Mouse (Mus musculus) kidney, postnatal 0 days (tissue): ENCODE data around the gene Ccdc69. TPM values are rescaled to one million over a fixed set of nuclear protein-coding genes. Genes with fewer than 3 reads are reported as not detected.

ENCODE experiments used
- ATAC-seq: fragments of 200-750 bp; cut with Nextera tagmentation; replicated peaks from 2 replicates; pipeline ENCODE4 v1.8.0; 2017; ENCODE audit warnings: low read depth, moderate number of reproducible peaks, moderate TSS enrichment, moderate library complexity; ENCODE audit not compliant: low FRiP score
- DNase-seq: peaks from one replicate; pipeline ENCODE4 v3.0.0-alpha.2; 2016; ENCODE audit warnings: low spot score
- H3K27ac ChIP-seq: fragments of 300-500 bp; sonication (generic); 2 replicates; pipeline ENCODE4 v1.5.1; 2014; ENCODE audit warnings: mild to moderate bottlenecking
- H3K27me3 ChIP-seq: fragments of 300-500 bp; sonication (generic); 2 replicates; pipeline ENCODE4 v1.6.1; 2014; ENCODE audit warnings: low read length, mixed read lengths; ENCODE audit not compliant: insufficient read depth
- H3K36me3 ChIP-seq: fragments of 300-500 bp; sonication (generic); 2 replicates; pipeline ENCODE4 v1.6.1; 2014; ENCODE audit warnings: low read length, mixed read lengths; ENCODE audit not compliant: insufficient read depth
- H3K4me1 ChIP-seq: fragments of 300-500 bp; sonication (generic); replicated peaks from 2 replicates; pipeline ENCODE4 v1.6.1; 2014; ENCODE audit warnings: antibody characterized with exemption, low read length, mixed read lengths; ENCODE audit not compliant: insufficient read depth
- H3K4me2 ChIP-seq: fragments of 300-500 bp; sonication (generic); 2 replicates; pipeline ENCODE4 v1.6.1; 2014; ENCODE audit warnings: mild to moderate bottlenecking, low read length, moderate library complexity, mixed read lengths
- H3K4me3 ChIP-seq: fragments of 300-500 bp; sonication (generic); replicated peaks from 2 replicates; pipeline ENCODE4 v1.5.1; 2014; ENCODE audit warnings: low read depth, low read length
- H3K9ac ChIP-seq: fragments of 300-500 bp; sonication (generic); 2 replicates; pipeline ENCODE4 v1.6.1; 2014; ENCODE audit warnings: low read depth, low read length
- H3K9me3 ChIP-seq: fragments of 300-500 bp; sonication (generic); replicated peaks from 2 replicates; pipeline ENCODE4 v1.6.1; 2016; ENCODE audit warnings: low read length, inconsistent platforms, mixed read lengths
- CTCF ChIP-seq: IDR thresholded peaks from 2 replicates; pipeline ENCODE4 v1.5.1; 2016; ENCODE audit warnings: antibody characterized with exemption, low read depth, mild to moderate bottlenecking, moderate library complexity
- WGBS: fragments of 180-500 bp; shearing (Covaris S2); extraction: QIAGEN DNeasy Blood & Tissue Kit; methylation state at CpG from one replicate; pipeline ENCODE4 v1.1.7; 2014; 5-methylcytosine and 5-hydroxymethylcytosine counted together
- polyA plus RNA-seq: library from polyadenylated mRNA; unstranded; fragments of >200 nt; fragmentation: Nextera tagmentation; extraction: Ambion mirVana; gene quantifications from 2 replicates; pipeline ENCODE4 v1.2.1, GENCODE M21; 2015

Gene Ccdc69
- polyA plus RNA-seq, 1 experiment from 2014 or later: 2.5 TPM

DNA sequence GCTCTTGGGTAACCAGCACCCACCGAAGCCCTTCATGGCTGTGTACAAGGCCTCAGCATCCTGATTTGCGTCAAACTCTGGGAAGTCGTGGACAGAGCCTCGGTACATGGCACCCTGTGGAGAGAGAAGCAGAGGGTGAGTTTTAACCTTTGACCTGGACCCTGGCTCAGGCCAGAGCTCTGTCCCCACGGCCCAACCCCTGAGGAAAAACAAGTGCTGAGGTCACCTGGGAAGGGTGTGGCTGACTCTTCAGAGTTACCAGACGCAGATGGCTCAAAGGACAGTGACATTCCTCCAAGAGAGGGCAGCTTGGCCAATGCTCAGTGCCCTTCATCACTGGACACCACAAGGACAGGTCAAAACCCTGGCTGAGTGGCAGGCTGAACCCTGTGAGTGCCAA is 64.1 kb downstream of the Ccdc69 start:
- ATAC-seq (no peak), DNase-seq (no peak)
- H3K36me3 ChIP-seq: peaks cover 29% of the 10 kb centered on the region

DNA sequence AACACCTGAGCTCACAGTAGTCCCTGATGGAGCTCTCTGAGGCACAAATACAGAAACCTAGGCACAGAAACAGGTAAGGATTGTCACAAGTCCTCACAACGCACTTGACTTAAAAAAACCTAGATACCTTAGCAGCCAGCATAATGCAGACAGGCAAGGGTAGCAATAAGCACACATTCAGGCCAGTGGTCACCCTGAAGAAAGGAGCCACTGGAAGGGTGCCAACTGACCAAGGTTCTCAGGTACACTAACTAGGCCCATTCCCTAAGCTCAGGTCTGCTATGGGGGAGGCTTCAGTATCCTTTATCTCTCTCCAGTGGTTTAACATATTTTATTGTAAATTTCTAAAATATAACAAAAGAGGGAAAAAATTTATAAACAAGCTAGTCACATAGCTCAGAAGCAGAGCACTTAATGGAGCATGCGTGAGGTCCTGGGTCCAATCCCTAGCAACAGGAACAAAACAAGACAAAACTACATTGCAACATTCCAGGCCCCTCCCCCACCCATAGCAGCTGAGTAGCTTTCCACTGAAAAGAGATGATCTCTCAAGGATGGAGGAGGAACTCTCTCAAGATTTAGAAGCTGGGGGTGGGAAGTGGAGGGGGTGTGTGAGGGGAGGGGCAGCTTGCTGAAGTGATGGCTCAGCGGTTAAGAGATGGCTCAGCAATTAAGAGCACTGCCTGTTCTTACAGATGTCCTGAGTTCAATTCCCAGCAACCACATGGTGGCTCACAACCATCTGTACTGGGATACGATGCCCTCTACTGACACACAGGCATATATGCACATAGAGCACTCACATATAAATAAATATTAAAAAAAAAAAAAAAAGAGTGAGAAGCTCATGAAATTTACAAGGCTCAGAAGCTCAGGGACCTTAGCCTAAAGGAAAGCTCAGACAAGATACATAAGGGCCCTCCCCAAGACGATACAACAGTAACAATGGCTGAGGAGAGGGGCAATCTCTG is 65.1 kb downstream of the Ccdc69 start:
- ATAC-seq: peak; percentile 71
- peaks cover 38% of the 10 kb centered on the region for H3K36me3 ChIP-seq

More for the DNA sequence above, 64.1 kb downstream of the Ccdc69 start:
- Histone ChIP-seq H3K27me3 (no peaks in the 10 kb centered on the region), H3K4me2 (no peak overlapping the region), H3K27ac (no peak overlapping the region), H3K9ac (no peak overlapping the region), H3K4me1 (no peaks in the 10 kb centered on the region), H3K9me3 (no peaks in the 10 kb centered on the region), H3K4me3 (no peak overlapping the region)
- TF ChIP-seq CTCF: no peak
- WGBS: 76% methylated on average over 6 of the region's 6 CpGs

GRCm38 (mm10) chr11:55011440-55011839 is 66.5 kb downstream of the Ccdc69 start:
- no peak for TF ChIP-seq CTCF
- DNase-seq (no peak), ATAC-seq (no peak)
- Histone ChIP-seq H3K36me3 (peaks cover 44% of the 10 kb centered on the region), H3K4me3 (no peak overlapping the region), H3K9ac (no peak overlapping the region), H3K4me1 (no peaks in the 10 kb centered on the region), H3K9me3 (no peaks in the 10 kb centered on the region), H3K27ac (no peak overlapping the region), H3K27me3 (no peaks in the 10 kb centered on the region), H3K4me2 (no peak overlapping the region)
- WGBS: 59% methylated on average over 3 of the region's 3 CpGs

More for the DNA sequence above, 65.1 kb downstream of the Ccdc69 start:
- WGBS: 72% methylated on average over 5 of the region's 5 CpGs
- Histone ChIP-seq H3K4me1 (no peaks in the 10 kb centered on the region), H3K4me2 (no peak overlapping the region), H3K9ac (no peak overlapping the region), H3K9me3 (no peaks in the 10 kb centered on the region), H3K27ac (peak overlapping the region; percentile 25), H3K27me3 (no peaks in the 10 kb centered on the region), H3K4me3 (no peak overlapping the region)
- DNase-seq: peak; percentile 83
- TF ChIP-seq CTCF: peak; percentile 35

GRCm38 (mm10) chr11:55008230-55008629 is 69.7 kb downstream of the Ccdc69 start:
- no peak overlapping the region for H3K4me2 ChIP-seq
- H3K9me3 ChIP-seq: no peaks in the 10 kb centered on the region
- no peak overlapping the region for H3K9ac ChIP-seq
- H3K4me3 ChIP-seq: no peak overlapping the region
- DNase-seq: no peak
- 62% methylated on average over 6 of the region's 6 CpGs for WGBS
- H3K36me3 ChIP-seq: peaks cover 59% of the 10 kb centered on the region
- H3K27ac ChIP-seq: no peak overlapping the region
- no peak for ATAC-seq
- no peaks in the 10 kb centered on the region for H3K27me3 ChIP-seq
- no peak for TF ChIP-seq CTCF
- no peaks in the 10 kb centered on the region for H3K4me1 ChIP-seq

DNA sequence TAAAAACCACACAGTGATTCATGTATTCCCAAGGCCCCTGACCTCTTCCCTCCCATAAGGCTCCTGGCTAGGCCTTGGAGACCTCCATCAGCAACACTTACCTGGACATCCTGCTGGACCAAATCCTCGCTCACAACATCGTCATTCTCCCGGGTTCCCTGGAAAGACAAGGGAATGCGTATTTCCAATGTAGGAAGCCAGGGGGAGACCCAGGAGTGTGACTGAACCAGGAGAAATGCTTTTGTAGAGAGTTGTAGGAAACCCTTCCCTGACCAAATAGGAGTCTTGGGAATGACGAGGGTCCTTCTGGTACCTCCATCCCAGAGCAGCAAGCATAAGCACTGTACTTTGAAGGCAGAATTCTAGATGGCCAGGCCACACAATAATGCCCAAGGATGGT is 72.2 kb downstream of the Ccdc69 start:
- DNase-seq (no peak), ATAC-seq (no peak)
- WGBS: 83% methylated on average over 5 of the region's 5 CpGs
- Histone ChIP-seq H3K27me3 (no peaks in the 10 kb centered on the region), H3K4me3 (no peak overlapping the region), H3K36me3 (peaks cover 64% of the 10 kb centered on the region), H3K4me1 (no peaks in the 10 kb centered on the region), H3K9me3 (no peaks in the 10 kb centered on the region), H3K27ac (no peak overlapping the region), H3K4me2 (no peak overlapping the region), H3K9ac (no peak overlapping the region)
- peak; percentile 50 for TF ChIP-seq CTCF

- Histone ChIP-seq H3K36me3 (peaks cover 59% of the 10 kb centered on the region), H3K4me3 (no peak overlapping the region), H3K9me3 (no peaks in the 10 kb centered on the region), H3K9ac (no peak overlapping the region), H3K27me3 (no peaks in the 10 kb centered on the region), H3K4me1 (no peaks in the 10 kb centered on the region), H3K27ac (no peak overlapping the region), H3K4me2 (no peak overlapping the region)
- no peak for TF ChIP-seq CTCF
- 82% methylated on average over 7 of the region's 7 CpGs for WGBS
- ATAC-seq: no peak
- no peak for DNase-seq
Measured at GRCm38 (mm10) chr11:55004970-55005502, 72.9 kb downstream of the Ccdc69 start.

Other genes with a start within 250 kb of the Ccdc69 start
- gene Lyrm7, start 217.2 kb downstream of the Ccdc69 start, polyA plus RNA-seq: 7.3 and 7.7 TPM in 2 replicates
- gene Hint1, start 211.7 kb downstream of the Ccdc69 start, polyA plus RNA-seq: 1,015 and 1,085 TPM in 2 replicates
- 1,362 and 1,474 TPM in 2 replicates for gene Gpx3, start 175.7 kb downstream of the Ccdc69 start, polyA plus RNA-seq
- 17.5 and 20.3 TPM in 2 replicates for gene Tnip1, start 115.2 kb downstream of the Ccdc69 start, polyA plus RNA-seq
- gene Anxa6, start 44.7 kb downstream of the Ccdc69 start, polyA plus RNA-seq: 146 and 176 TPM in 2 replicates
- 57.6 and 59.8 TPM in 2 replicates for gene Gm2a, start 20.0 kb upstream of the Ccdc69 start, polyA plus RNA-seq
- not detected in 2 replicates for gene Slc36a3, start 73.6 kb upstream of the Ccdc69 start, polyA plus RNA-seq
- 0.27 and 0.43 TPM in 2 replicates for gene Slc36a2, start 106.9 kb upstream of the Ccdc69 start, polyA plus RNA-seq
- 1.9 and 2.1 TPM in 2 replicates for gene Slc36a1, start 126.2 kb upstream of the Ccdc69 start, polyA plus RNA-seq